Mouse (Mus musculus): ENCODE data around the gene A2ml1. TPM values are rescaled to one million over a fixed set of nuclear protein-coding genes. Genes with fewer than 3 reads are reported as not detected.

The A2ml1 gene
- polyA plus RNA-seq, 1 experiment: not detected

- Histone ChIP-seq H3K36me3 (ENCODE audit: control insufficient read depth, insufficient read depth, low read length) (no peaks in the 10 kb centered on the region), H3K27me3 (ENCODE audit: control insufficient read depth, insufficient read depth, low read length) (no peaks in the 10 kb centered on the region), H3K4me3 (ENCODE audit: extremely low read depth, insufficient read depth, insufficient read length) (no peak overlapping the region), H3K4me1 (ENCODE audit: control insufficient read depth, insufficient read depth, insufficient read length) (no peaks in the 10 kb centered on the region), H3K27ac (ENCODE audit: insufficient read depth, low read length) (no peak overlapping the region)
- DNase-seq (ENCODE audit: low read depth in 1 of 2, low spot score in 2 of 2): no peak
- TF ChIP-seq CTCF (IDR thresholded peaks at IDR 0.05; ENCODE audit: extremely low read depth, insufficient read depth, insufficient read length, insufficient replicate concordance): no peak
- no peak for TF ChIP-seq POLR2A (IDR thresholded peaks at IDR 0.05; ENCODE audit: low read depth, low read length)
- 85% methylated on average over 15 of the region's 15 CpGs for WGBS
These were observed 31.6 kb downstream of the A2ml1 start for GRCm38 (mm10) chr6:128549463-128550452.

- H3K36me3 ChIP-seq (ENCODE audit: control insufficient read depth, insufficient read depth, low read length): no peaks in the 10 kb centered on the region
- no peak overlapping the region for H3K4me3 ChIP-seq (ENCODE audit: extremely low read depth, insufficient read depth, insufficient read length)
- 93% methylated on average over 10 of the region's 10 CpGs for WGBS
- H3K27ac ChIP-seq (ENCODE audit: insufficient read depth, low read length): no peak overlapping the region
- no peaks in the 10 kb centered on the region for H3K4me1 ChIP-seq (ENCODE audit: control insufficient read depth, insufficient read depth, insufficient read length)
- TF ChIP-seq POLR2A (IDR thresholded peaks at IDR 0.05; ENCODE audit: low read depth, low read length) (no peak), CTCF (IDR thresholded peaks at IDR 0.05; ENCODE audit: extremely low read depth, insufficient read depth, insufficient read length, insufficient replicate concordance) (no peak)
- no peaks in the 10 kb centered on the region for H3K27me3 ChIP-seq (ENCODE audit: control insufficient read depth, insufficient read depth, low read length)
- no peak for DNase-seq (ENCODE audit: low read depth in 1 of 2, low spot score in 2 of 2)
These were observed 32.9 kb downstream of the A2ml1 start for GRCm38 (mm10) chr6:128548532-128548931.

GRCm38 (mm10) chr6:128545402-128545801 is 36.0 kb downstream of the A2ml1 start:
- whole genome bisulfite sequencing: 76% methylated on average over 4 of the region's 4 CpGs
- no peak overlapping the region for H3K27ac ChIP-seq (ENCODE audit: insufficient read depth, low read length)
- H3K27me3 ChIP-seq (ENCODE audit: control insufficient read depth, insufficient read depth, low read length): no peaks in the 10 kb centered on the region
- no peaks in the 10 kb centered on the region for H3K4me1 ChIP-seq (ENCODE audit: control insufficient read depth, insufficient read depth, insufficient read length)
- no peak overlapping the region for H3K4me3 ChIP-seq (ENCODE audit: extremely low read depth, insufficient read depth, insufficient read length)
- TF ChIP-seq CTCF (IDR thresholded peaks at IDR 0.05; ENCODE audit: extremely low read depth, insufficient read depth, insufficient read length, insufficient replicate concordance) (no peak), POLR2A (IDR thresholded peaks at IDR 0.05; ENCODE audit: low read depth, low read length) (no peak)
- H3K36me3 ChIP-seq (ENCODE audit: control insufficient read depth, insufficient read depth, low read length): no peaks in the 10 kb centered on the region
- no peak for DNase-seq (ENCODE audit: low read depth in 1 of 2, low spot score in 2 of 2)

- no peaks in the 10 kb centered on the region for H3K4me1 ChIP-seq (ENCODE audit: control insufficient read depth, insufficient read depth, insufficient read length)
- no peaks in the 10 kb centered on the region for H3K36me3 ChIP-seq (ENCODE audit: control insufficient read depth, insufficient read depth, low read length)
- TF ChIP-seq POLR2A (IDR thresholded peaks at IDR 0.05; ENCODE audit: low read depth, low read length): no peak
- no peak overlapping the region for H3K4me3 ChIP-seq (ENCODE audit: extremely low read depth, insufficient read depth, insufficient read length)
- no peak overlapping the region for H3K27ac ChIP-seq (ENCODE audit: insufficient read depth, low read length)
- no peak for DNase-seq (ENCODE audit: low read depth in 1 of 2, low spot score in 2 of 2)
- no peaks in the 10 kb centered on the region for H3K27me3 ChIP-seq (ENCODE audit: control insufficient read depth, insufficient read depth, low read length)
- 79% methylated on average over 13 of the region's 13 CpGs for WGBS
These were observed 38.2 kb downstream of the A2ml1 start for GRCm38 (mm10) chr6:128543226-128543625.

GRCm38 (mm10) chr6:128535250-128535649 is 46.2 kb downstream of the A2ml1 start:
- H3K4me1 ChIP-seq (ENCODE audit: control insufficient read depth, insufficient read depth, insufficient read length): no peaks in the 10 kb centered on the region
- TF ChIP-seq POLR2A (IDR thresholded peaks at IDR 0.05; ENCODE audit: low read depth, low read length): no peak
- no peak for TF ChIP-seq CTCF (IDR thresholded peaks at IDR 0.05; ENCODE audit: extremely low read depth, insufficient read depth, insufficient read length, insufficient replicate concordance)
- H3K27ac ChIP-seq (ENCODE audit: insufficient read depth, low read length): no peak overlapping the region
- WGBS: 94% methylated on average over 2 of the region's 2 CpGs
- no peaks in the 10 kb centered on the region for H3K36me3 ChIP-seq (ENCODE audit: control insufficient read depth, insufficient read depth, low read length)
- H3K4me3 ChIP-seq (ENCODE audit: extremely low read depth, insufficient read depth, insufficient read length): no peak overlapping the region
- no peaks in the 10 kb centered on the region; the same call in 1 of the 2 replicates for H3K27me3 ChIP-seq (ENCODE audit: control insufficient read depth, insufficient read depth, low read length)
- DNase-seq (ENCODE audit: low read depth in 1 of 2, low spot score in 2 of 2): no peak

GRCm38 (mm10) chr6:128533296-128533695 is 48.1 kb downstream of the A2ml1 start:
- DNase-seq (ENCODE audit: low read depth in 1 of 2, low spot score in 2 of 2): no peak
- no peak overlapping the region for H3K4me3 ChIP-seq (ENCODE audit: extremely low read depth, insufficient read depth, insufficient read length)
- TF ChIP-seq CTCF (IDR thresholded peaks at IDR 0.05; ENCODE audit: extremely low read depth, insufficient read depth, insufficient read length, insufficient replicate concordance) (no peak), POLR2A (IDR thresholded peaks at IDR 0.05; ENCODE audit: low read depth, low read length) (no peak)
- no peaks in the 10 kb centered on the region; the same call in 1 of the 2 replicates for H3K27me3 ChIP-seq (ENCODE audit: control insufficient read depth, insufficient read depth, low read length)
- no peak overlapping the region for H3K27ac ChIP-seq (ENCODE audit: insufficient read depth, low read length)
- WGBS: 87% methylated on average over 6 of the region's 6 CpGs
- H3K4me1 ChIP-seq (ENCODE audit: control insufficient read depth, insufficient read depth, insufficient read length): no peaks in the 10 kb centered on the region
- H3K36me3 ChIP-seq (ENCODE audit: control insufficient read depth, insufficient read depth, low read length): no peaks in the 10 kb centered on the region

GRCm38 (mm10) chr6:128532701-128533100 is 48.7 kb downstream of the A2ml1 start:
- Histone ChIP-seq H3K36me3 (ENCODE audit: control insufficient read depth, insufficient read depth, low read length) (no peaks in the 10 kb centered on the region), H3K4me3 (ENCODE audit: extremely low read depth, insufficient read depth, insufficient read length) (no peak overlapping the region), H3K4me1 (ENCODE audit: control insufficient read depth, insufficient read depth, insufficient read length) (no peaks in the 10 kb centered on the region), H3K27ac (ENCODE audit: insufficient read depth, low read length) (no peak overlapping the region), H3K27me3 (ENCODE audit: control insufficient read depth, insufficient read depth, low read length) (no peaks in the 10 kb centered on the region; the same call in 1 of the 2 replicates)
- no peak for DNase-seq (ENCODE audit: low read depth in 1 of 2, low spot score in 2 of 2)
- TF ChIP-seq CTCF (IDR thresholded peaks at IDR 0.05; ENCODE audit: extremely low read depth, insufficient read depth, insufficient read length, insufficient replicate concordance): no peak
- no peak for TF ChIP-seq POLR2A (IDR thresholded peaks at IDR 0.05; ENCODE audit: low read depth, low read length)
- WGBS: 91% methylated on average over 9 of the region's 9 CpGs
